Mouse (Mus musculus) CD4-positive helper T cell, adult 2 months (primary cell): ENCODE measurements around the gene Dctpp1.

Source experiments
- DNase-seq: peaks from one replicate; pipeline ENCODE4 v3.0.0-alpha.2; 2012; ENCODE audit warnings: low read depth, missing footprints, low spot score

The Dctpp1 gene

GRCm38 (mm10) chr7:127260309-127261111 lies at the start of gene Dctpp1:
TSS of gene Dctpp1 (minus strand) at chr7:127260709.
- DNase-seq: peak; percentile 99

GRCm38 (mm10) chr7:127309951-127310350 lies 49.4 kb upstream of the Dctpp1 start:
- no peak for DNase-seq

- peak; percentile 63 for DNase-seq
These were observed 48.4 kb upstream of the Dctpp1 start for GRCm38 (mm10) chr7:127308887-127309286.

- no peak for DNase-seq
These were observed 47.9 kb upstream of the Dctpp1 start for GRCm38 (mm10) chr7:127308431-127308830.

- DNase-seq: peak; percentile 42
These were observed 37.2 kb upstream of the Dctpp1 start for GRCm38 (mm10) chr7:127297586-127298193.

GRCm38 (mm10) chr7:127296786-127297555 lies 36.5 kb upstream of the Dctpp1 start:
- peak; percentile 47 for DNase-seq

- peak; percentile 90 for DNase-seq
These were observed 35.6 kb upstream of the Dctpp1 start, which contains the start of gene Itgal for GRCm38 (mm10) chr7:127296098-127296497. TSS of gene Itgal (plus strand) at chr7:127296260.

GRCm38 (mm10) chr7:127290142-127290541 lies 29.6 kb upstream of the Dctpp1 start:
- no peak for DNase-seq

- DNase-seq: peak; percentile 61
These were observed 28.8 kb upstream of the Dctpp1 start for GRCm38 (mm10) chr7:127289306-127289705.

- DNase-seq: peak; percentile 87
These were observed 27.4 kb upstream of the Dctpp1 start for GRCm38 (mm10) chr7:127287940-127288339.

GRCm38 (mm10) chr7:127285154-127285553 lies 24.6 kb upstream of the Dctpp1 start:
- peak; percentile 93 for DNase-seq

- DNase-seq: no peak
These were observed 21.7 kb upstream of the Dctpp1 start for GRCm38 (mm10) chr7:127282190-127282589.

GRCm38 (mm10) chr7:127281114-127281513 lies 20.6 kb upstream of the Dctpp1 start:
- peak; percentile 62 for DNase-seq

GRCm38 (mm10) chr7:127280092-127280491 lies 19.6 kb upstream of the Dctpp1 start:
- no peak for DNase-seq

- DNase-seq: peak; percentile 82
These were observed 17.8 kb upstream of the Dctpp1 start for GRCm38 (mm10) chr7:127278311-127278710.

GRCm38 (mm10) chr7:127276519-127276961 lies 16.0 kb upstream of the Dctpp1 start:
- no peak for DNase-seq

- peak; percentile 96 for DNase-seq
These were observed 13.6 kb upstream of the Dctpp1 start, which contains the start of gene Sephs2 for GRCm38 (mm10) chr7:127273925-127274789. TSS of gene Sephs2 (minus strand) at chr7:127274055.

GRCm38 (mm10) chr7:127273118-127273923 lies 12.8 kb upstream of the Dctpp1 start:
- peak; percentile 34 for DNase-seq

- DNase-seq: no peak
These were observed 12.1 kb upstream of the Dctpp1 start for GRCm38 (mm10) chr7:127272566-127272965.

GRCm38 (mm10) chr7:127271093-127271492 lies 10.6 kb upstream of the Dctpp1 start:
- DNase-seq: no peak
